Mouse (Mus musculus) cerebellum, adult 2 months (tissue): ENCODE results near the gene Atxn2. TPM values are rescaled to one million over a fixed set of nuclear protein-coding genes. Genes with fewer than 3 reads are reported as not detected.
"Not testable (repeated sequence)": the region's sequence is repeated elsewhere in the genome, so short reads cannot be mapped to it uniquely, and the experiment has no call there.

ENCODE experiments used
- DNase-seq, 2 experiments: peaks; one replicate each; pipeline ENCODE4 v3.0.0; 2021
- H3K27ac ChIP-seq: fragments of 200-500 bp; 2 replicates; pipeline ENCODE4 v1.5.1; 2012; ENCODE audit warnings: low read length, control low read depth, inconsistent platforms; ENCODE audit not compliant: insufficient read depth
- H3K27me3 ChIP-seq: fragments of 200-500 bp; 2 replicates; pipeline ENCODE4 v1.6.1; 2012; ENCODE audit warnings: inconsistent platforms, mild to moderate bottlenecking, low read length, moderate library complexity; ENCODE audit not compliant: control insufficient read depth, insufficient read depth
- H3K4me1 ChIP-seq: fragments of 200-500 bp; 2 replicates; pipeline ENCODE4 v1.6.1; 2011; ENCODE audit warnings: low read length; ENCODE audit not compliant: control insufficient read depth, insufficient read depth
- H3K4me3 ChIP-seq: fragments of 200-500 bp; replicated peaks from 2 replicates; pipeline ENCODE3; 2011; ENCODE audit warnings: mild to moderate bottlenecking, low read depth, low read length, control low read depth; ENCODE audit not compliant: insufficient read depth
- CTCF ChIP-seq: fragments of 200-500 bp; IDR thresholded peaks from 2 replicates; pipeline ENCODE4 v1.5.1; 2011; ENCODE audit warnings: low read depth, mild to moderate bottlenecking, control low read depth, low read length, moderate library complexity, borderline replicate concordance; ENCODE audit not compliant: insufficient read depth
- POLR2A ChIP-seq: fragments of 200-500 bp; IDR thresholded peaks from 2 replicates; pipeline ENCODE4 v1.6.1; 2011; ENCODE audit warnings: low read length, control low read depth, borderline replicate concordance; ENCODE audit not compliant: insufficient read depth
- WGBS: fragments of 180-500 bp; shearing (Covaris S2); methylation state at CpG from one replicate; pipeline ENCODE4 v1.1.7; 2018; 5-methylcytosine and 5-hydroxymethylcytosine counted together
- polyA plus RNA-seq: library from polyadenylated mRNA; depleted of rRNA; stranded (reverse); fragments of >200 nt; gene quantifications from 2 replicates; pipeline ENCODE4 v1.2.3, GENCODE M21; 2012

Gene Atxn2
- polyA plus RNA-seq, 1 experiment, result 149 TPM

GRCm38 (mm10) chr5:121841516-121841915 lies 130.4 kb downstream of the Atxn2 start:
- H3K27ac ChIP-seq, result no peak overlapping the region

DNA sequence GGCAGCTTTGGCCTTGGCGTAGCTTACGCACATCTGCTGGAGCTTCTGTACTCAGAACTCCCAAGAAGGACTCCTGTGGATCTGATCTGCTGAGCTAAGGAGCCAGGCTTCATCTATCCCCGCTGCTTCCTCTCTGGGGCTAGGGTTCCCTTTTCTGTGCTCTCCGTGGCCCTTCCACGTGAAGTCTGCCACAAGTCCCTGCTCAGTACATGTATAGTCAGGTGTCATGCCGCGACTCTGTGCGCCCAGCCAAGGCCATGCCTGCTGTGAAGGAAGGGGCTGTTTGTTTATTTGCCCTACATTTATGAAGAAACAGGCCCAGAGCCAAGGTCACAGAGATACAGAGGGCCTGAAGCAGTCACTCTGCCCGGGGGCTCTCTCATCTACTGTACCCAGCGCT lies 130.8 kb downstream of the Atxn2 start:
- 33% methylated on average over 10 of the region's 10 CpGs for WGBS
- DNase-seq, result peak in 1 of 2 experiments; percentile 18
- no peak for TF ChIP-seq POLR2A
- no peak for TF ChIP-seq CTCF
- Histone ChIP-seq H3K27me3 (no peaks in the 10 kb centered on the region), H3K4me1 (peaks cover 7% of the 10 kb centered on the region), H3K4me3 (no peak overlapping the region), H3K27ac (no peak overlapping the region)

More at GRCm38 (mm10) chr5:121841516-121841915, 130.4 kb downstream of the Atxn2 start:
- DNase-seq, result no peak
- TF ChIP-seq CTCF (no peak), POLR2A (no peak)
- no peak overlapping the region for H3K4me3 ChIP-seq
- no peaks in the 10 kb centered on the region for H3K27me3 ChIP-seq
- WGBS, result 94% methylated on average over 9 of the region's 9 CpGs
- H3K4me1 ChIP-seq, result peaks cover 7% of the 10 kb centered on the region

DNA sequence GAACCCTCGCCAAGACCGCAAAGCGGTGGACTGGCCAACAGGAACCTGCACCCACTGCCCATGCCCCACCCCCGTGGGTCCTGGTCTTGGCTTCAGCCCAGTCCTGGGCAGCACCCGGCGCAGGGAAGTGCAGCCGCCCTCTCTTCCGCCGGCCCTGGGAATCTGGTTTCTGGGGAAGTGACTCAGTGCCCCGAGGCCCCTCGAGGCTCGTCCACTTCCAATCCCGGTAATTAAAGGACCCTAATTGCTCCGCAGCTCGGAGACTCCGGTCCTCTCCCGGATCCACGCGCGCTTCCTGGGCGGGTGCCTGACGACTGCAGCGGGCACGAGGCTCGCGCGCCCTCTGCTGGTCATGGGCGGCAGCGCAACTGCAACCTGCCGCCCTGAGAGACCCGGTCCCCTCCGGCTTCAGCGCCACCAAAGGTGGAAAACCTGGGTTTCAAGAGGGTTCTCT lies 131.6 kb downstream of the Atxn2 start:
- peaks cover 7% of the 10 kb centered on the region for H3K4me1 ChIP-seq
- H3K4me3 ChIP-seq, result peak overlapping the region; percentile 72
- DNase-seq, result peak; percentile 81 to 90
- TF ChIP-seq CTCF (peak; percentile 88), POLR2A (0 out of 2 replicates have a peak, but pooled peaks have one; percentile 14)
- no peaks in the 10 kb centered on the region for H3K27me3 ChIP-seq
- H3K27ac ChIP-seq, result no peak overlapping the region
- WGBS, result under 1% methylated on average over 33 of the region's 33 CpGs

DNA sequence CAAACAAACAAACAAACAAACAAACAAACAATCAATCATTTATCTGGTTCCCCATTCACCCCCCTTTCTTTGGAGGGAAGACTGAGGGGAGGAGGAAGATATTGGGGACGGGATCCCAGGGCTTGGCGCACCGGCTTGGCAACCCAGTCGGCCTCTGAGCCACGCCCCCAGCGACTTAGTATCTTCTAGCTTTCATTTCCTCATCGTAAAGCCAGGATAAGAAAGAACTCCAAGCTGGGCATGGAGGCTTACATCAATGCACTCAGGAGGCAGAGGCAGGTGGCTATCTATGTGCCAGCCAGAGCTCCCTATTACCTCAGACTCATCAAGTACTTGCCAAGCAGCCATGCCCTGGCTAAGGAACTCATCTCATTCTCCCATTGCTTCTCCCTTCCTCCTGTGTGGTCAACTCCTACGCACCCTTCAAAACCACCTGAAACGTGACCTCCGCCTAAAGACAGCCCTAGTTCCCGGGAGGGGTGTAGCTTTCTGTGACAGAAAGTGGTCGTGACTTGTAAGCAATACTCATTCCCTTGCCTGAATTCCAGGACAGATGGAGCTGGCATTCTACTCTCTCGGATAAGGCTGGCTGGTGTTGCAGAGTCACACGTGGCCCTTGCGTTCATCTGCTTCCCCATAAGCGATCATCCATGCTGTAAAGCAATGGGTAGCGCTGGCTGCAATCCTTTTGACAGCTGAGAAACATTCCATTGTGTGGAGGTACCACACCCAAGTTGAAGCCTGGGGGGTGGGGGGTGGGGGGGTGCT lies 132.2 kb downstream of the Atxn2 start:
- Histone ChIP-seq H3K4me1 (peaks cover 7% of the 10 kb centered on the region), H3K4me3 (no peak overlapping the region), H3K27ac (no peak overlapping the region), H3K27me3 (no peaks in the 10 kb centered on the region)
- TF ChIP-seq CTCF (no peak), POLR2A (no peak)
- WGBS, result 25% methylated on average over 17 of the region's 17 CpGs
- no peak for DNase-seq

- Histone ChIP-seq H3K27ac (no peak overlapping the region), H3K4me3 (no peak overlapping the region), H3K4me1 (peaks cover 14% of the 10 kb centered on the region), H3K27me3 (no peaks in the 10 kb centered on the region)
- no peak for DNase-seq
- TF ChIP-seq CTCF (no peak), POLR2A (no peak)
- WGBS, result 34% methylated on average over 4 of the region's 4 CpGs
These were observed 134.2 kb downstream of the Atxn2 start for GRCm38 (mm10) chr5:121845361-121845760.

DNA sequence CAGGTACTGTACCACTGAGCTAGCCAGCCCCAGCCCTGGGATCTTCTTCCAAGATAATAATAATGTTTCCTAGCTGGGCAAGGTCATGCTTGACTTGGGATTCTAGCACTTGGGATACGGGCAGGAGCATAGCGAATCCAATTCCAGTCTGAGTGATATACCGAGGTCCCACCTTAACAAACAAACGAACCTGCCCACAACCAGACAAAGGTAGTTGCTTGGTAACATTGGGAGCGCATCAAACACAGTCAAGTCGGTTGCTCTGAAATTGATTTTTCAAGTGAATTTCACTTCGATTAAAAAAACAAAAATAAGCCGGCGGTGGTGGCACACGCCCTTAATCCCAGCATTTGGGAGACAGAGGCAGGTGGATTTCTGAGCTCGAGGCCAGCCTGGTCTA lies 135.2 kb downstream of the Atxn2 start:
- no peak overlapping the region for H3K4me3 ChIP-seq
- TF ChIP-seq CTCF (no peak), POLR2A (no peak)
- DNase-seq, result no peak
- no peaks in the 10 kb centered on the region for H3K27me3 ChIP-seq
- 89% methylated on average over 11 of the region's 11 CpGs for WGBS
- H3K27ac ChIP-seq, result no peak overlapping the region
- H3K4me1 ChIP-seq, result peaks cover 24% of the 10 kb centered on the region

- WGBS, result 89% methylated on average over 3 of the region's 3 CpGs
These were observed 136.1 kb downstream of the Atxn2 start for GRCm38 (mm10) chr5:121847269-121847668.

DNA sequence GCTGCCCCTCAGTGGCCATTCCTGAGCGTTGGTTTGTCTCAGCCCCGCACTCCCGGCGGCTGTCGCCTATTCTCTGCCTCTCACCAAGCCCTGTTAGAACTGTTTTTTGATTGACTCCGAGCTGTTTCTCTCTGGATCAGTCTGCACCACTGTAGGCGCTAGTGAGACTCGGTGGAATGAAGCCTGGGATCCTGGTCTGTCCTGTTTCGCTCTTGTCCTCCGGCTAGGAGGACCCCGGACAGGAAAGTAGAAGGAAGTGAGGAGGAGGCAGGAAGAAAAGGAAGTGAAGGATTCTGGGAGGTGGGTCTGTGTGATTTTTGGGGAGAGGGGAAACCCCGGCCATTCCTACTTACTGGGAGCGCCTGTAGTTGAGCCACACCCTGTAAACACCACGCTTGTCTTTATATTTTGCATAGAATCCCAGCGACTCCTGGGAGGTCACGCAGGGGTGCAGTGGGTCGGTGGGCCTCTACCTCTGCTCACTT lies 136.9 kb downstream of the Atxn2 start:
- Histone ChIP-seq H3K4me3 (peak overlapping the region; percentile 95), H3K27me3 (no peaks in the 10 kb centered on the region), H3K4me1 (peaks cover 25% of the 10 kb centered on the region), H3K27ac (no peak overlapping the region)
- DNase-seq, result peak; percentile 65 to 69
- TF ChIP-seq CTCF, result peak; percentile 12; the same call in 1 of the 2 replicates
- no peak for TF ChIP-seq POLR2A
- WGBS, result 1% methylated on average over 17 of the region's 17 CpGs

More at GRCm38 (mm10) chr5:121847269-121847668, 136.1 kb downstream of the Atxn2 start:
- not testable (repeated sequence) for H3K4me3 ChIP-seq, H3K27me3 ChIP-seq, H3K27ac ChIP-seq, DNase-seq
- H3K4me1 ChIP-seq, result peaks cover 28% of the 10 kb centered on the region
